Mouse (Mus musculus) olfactory bulb, adult 2 months (tissue): ENCODE data around the gene Uba52.

ENCODE experiments used
- CTCF ChIP-seq: fragments of 200-500 bp; IDR thresholded peaks from 2 replicates; pipeline ENCODE4 v1.5.1; 2012; ENCODE audit warnings: low read depth, mild to moderate bottlenecking, low read length, moderate library complexity; ENCODE audit not compliant: insufficient read depth
- POLR2A ChIP-seq: fragments of 200-500 bp; IDR thresholded peaks from 2 replicates; pipeline ENCODE4 v1.6.1; 2012; ENCODE audit warnings: mild to moderate bottlenecking, low read depth, low read length, moderate library complexity; ENCODE audit not compliant: insufficient read depth

GRCm38 (mm10) chr8:70467907-70468306 is 42.7 kb downstream of the Uba52 start:
- TF ChIP-seq CTCF (no peak), POLR2A (no peak)
